Mouse (Mus musculus): ENCODE measurements around the gene Camkk2.

Gene Camkk2

GRCm38 (mm10) chr5:122779277-122779834 lies at the start of gene Camkk2:
TSS of gene Camkk2 (minus strand) at chr5:122779409.
- DNase-seq (ENCODE audit: low spot score in 2 of 2), result peak; percentile 76 to 81

GRCm38 (mm10) chr5:122825099-122825498 lies 45.9 kb upstream of the Camkk2 start:
- no peak for DNase-seq (ENCODE audit: low spot score in 2 of 2)

- DNase-seq (ENCODE audit: low spot score in 2 of 2), result no peak
These were observed 45.2 kb upstream of the Camkk2 start for GRCm38 (mm10) chr5:122824450-122824849.

- DNase-seq (ENCODE audit: low spot score in 2 of 2), result no peak
These were observed 44.8 kb upstream of the Camkk2 start for GRCm38 (mm10) chr5:122823976-122824375.

GRCm38 (mm10) chr5:122822441-122822840 lies 43.2 kb upstream of the Camkk2 start:
- DNase-seq (ENCODE audit: low spot score in 2 of 2), result no peak

- no peak for DNase-seq (ENCODE audit: low spot score in 2 of 2)
These were observed 42.3 kb upstream of the Camkk2 start for GRCm38 (mm10) chr5:122821524-122821885.

GRCm38 (mm10) chr5:122820777-122821523 lies 41.7 kb upstream of the Camkk2 start, which contains the start of gene Anapc5:
TSS of gene Anapc5 (minus strand) at chr5:122821339.
- peak; percentile 92 to 94 for DNase-seq (ENCODE audit: low spot score in 2 of 2)

GRCm38 (mm10) chr5:122812699-122813098 lies 33.5 kb upstream of the Camkk2 start:
- DNase-seq (ENCODE audit: low spot score in 2 of 2), result no peak

- peak; percentile 59 to 77 for DNase-seq (ENCODE audit: low spot score in 2 of 2)
These were observed 32.3 kb upstream of the Camkk2 start for GRCm38 (mm10) chr5:122811364-122812079.

GRCm38 (mm10) chr5:122805503-122805902 lies 26.3 kb upstream of the Camkk2 start:
- no peak for DNase-seq (ENCODE audit: low spot score in 2 of 2)

GRCm38 (mm10) chr5:122802706-122803105 lies 23.5 kb upstream of the Camkk2 start:
- no peak for DNase-seq (ENCODE audit: low spot score in 2 of 2)

- DNase-seq (ENCODE audit: low spot score in 2 of 2), result no peak
These were observed 22.5 kb upstream of the Camkk2 start for GRCm38 (mm10) chr5:122801684-122802083.

- no peak for DNase-seq (ENCODE audit: low spot score in 2 of 2)
These were observed 21.3 kb upstream of the Camkk2 start for GRCm38 (mm10) chr5:122800345-122801010.

GRCm38 (mm10) chr5:122799379-122800344 lies 20.5 kb upstream of the Camkk2 start:
- DNase-seq (ENCODE audit: low spot score in 2 of 2), result no peak

- DNase-seq (ENCODE audit: low spot score in 2 of 2), result no peak
These were observed 19.6 kb upstream of the Camkk2 start for GRCm38 (mm10) chr5:122798557-122799378.

- DNase-seq (ENCODE audit: low spot score in 2 of 2), result no peak
These were observed 18.7 kb upstream of the Camkk2 start for GRCm38 (mm10) chr5:122797866-122798265.

GRCm38 (mm10) chr5:122788696-122789095 lies 9.5 kb upstream of the Camkk2 start:
- no peak for DNase-seq (ENCODE audit: low spot score in 2 of 2)

GRCm38 (mm10) chr5:122786035-122786819 lies 7.0 kb upstream of the Camkk2 start:
- DNase-seq (ENCODE audit: low spot score in 2 of 2), result no peak

- DNase-seq (ENCODE audit: low spot score in 2 of 2), result no peak
These were observed 4.7 kb upstream of the Camkk2 start for GRCm38 (mm10) chr5:122783726-122784406.
